Mouse (Mus musculus) heart, embryonic 11.5 days (tissue): ENCODE measurements around the gene Lrrc36. TPM values are rescaled to one million over a fixed set of nuclear protein-coding genes. Genes with fewer than 3 reads are reported as not detected.

ENCODE experiments used
- ATAC-seq: fragments of 200-750 bp; cut with Nextera tagmentation; replicated peaks from 2 replicates; pipeline ENCODE4 v1.8.0; 2017; ENCODE audit warnings: moderate library complexity; ENCODE audit not compliant: insufficient number of reproducible peaks, low FRiP score, low TSS enrichment
- H3K27ac ChIP-seq: fragments of 300-500 bp; sonication (generic); 2 replicates; pipeline ENCODE4 v1.5.1; 2014; ENCODE audit warnings: mild to moderate bottlenecking, low read depth, low read length
- H3K27me3 ChIP-seq: fragments of 300-500 bp; sonication (generic); 2 replicates; pipeline ENCODE4 v1.6.1; 2014; ENCODE audit warnings: mild to moderate bottlenecking, low read length, mixed read lengths; ENCODE audit not compliant: control insufficient read depth, insufficient read depth
- H3K36me3 ChIP-seq: fragments of 300-500 bp; sonication (generic); 2 replicates; pipeline ENCODE4 v1.6.1; 2014; ENCODE audit warnings: mild to moderate bottlenecking, low read length, moderate library complexity, mixed read lengths; ENCODE audit not compliant: control insufficient read depth, insufficient read depth
- H3K4me1 ChIP-seq: fragments of 300-500 bp; sonication (generic); 2 replicates; pipeline ENCODE4 v1.6.1; 2014; ENCODE audit warnings: low read length; ENCODE audit not compliant: control insufficient read depth, insufficient read depth
- H3K4me2 ChIP-seq: fragments of 300-500 bp; sonication (generic); 2 replicates; pipeline ENCODE4 v1.6.1; 2014; ENCODE audit warnings: mild to moderate bottlenecking, moderate library complexity
- H3K4me3 ChIP-seq: fragments of 300-500 bp; sonication (generic); 2 replicates; pipeline ENCODE4 v1.5.1; 2014; ENCODE audit warnings: low read depth, low read length
- H3K9ac ChIP-seq: fragments of 300-500 bp; sonication (generic); 2 replicates; pipeline ENCODE4 v1.6.1; 2014; ENCODE audit warnings: mild to moderate bottlenecking, low read depth, low read length, moderate library complexity
- H3K9me3 ChIP-seq: fragments of 300-500 bp; sonication (generic); replicated peaks from 2 replicates; pipeline ENCODE4 v1.6.1; 2016; ENCODE audit warnings: low read length; ENCODE audit not compliant: control insufficient read depth
- WGBS: fragments of 180-500 bp; shearing (Covaris S2); extraction: QIAGEN DNeasy Blood & Tissue Kit; methylation state at CpG from one replicate; pipeline ENCODE4 v1.1.7; 2014; ENCODE audit not compliant: insufficient replicate concordance; 5-methylcytosine and 5-hydroxymethylcytosine counted together
- polyA plus RNA-seq: library from polyadenylated mRNA; unstranded; fragments of >200 nt; fragmentation: Nextera tagmentation; extraction: Ambion mirVana; gene quantifications from 2 replicates; pipeline ENCODE4 v1.2.1, GENCODE M21; 2014

Gene Lrrc36
- polyA plus RNA-seq, 1 experiment from 2014 or later = not detected

- no peaks in the 10 kb centered on the region for H3K27me3 ChIP-seq
- no peaks in the 10 kb centered on the region for H3K9me3 ChIP-seq
- H3K4me1 ChIP-seq = peaks cover 18% of the 10 kb centered on the region
- H3K4me3 ChIP-seq = no peak overlapping the region
- no peak for ATAC-seq
- WGBS = 78% methylated on average over 7 of the region's 7 CpGs
- H3K4me2 ChIP-seq = no peak overlapping the region
- H3K27ac ChIP-seq = no peak overlapping the region
- H3K9ac ChIP-seq = no peak overlapping the region
- H3K36me3 ChIP-seq = no peaks in the 10 kb centered on the region
These were observed 53.4 kb downstream of the Lrrc36 start for GRCm38 (mm10) chr8:105466700-105467291.

GRCm38 (mm10) chr8:105467396-105467985, 54.1 kb downstream of the Lrrc36 start:
- Histone ChIP-seq H3K4me2 (no peak overlapping the region), H3K4me3 (no peak overlapping the region), H3K4me1 (peaks cover 19% of the 10 kb centered on the region), H3K9me3 (no peaks in the 10 kb centered on the region), H3K27ac (no peak overlapping the region), H3K9ac (no peak overlapping the region), H3K27me3 (peaks cover 5% of the 10 kb centered on the region; the same call in 1 of the 2 replicates), H3K36me3 (no peaks in the 10 kb centered on the region)
- no peak for ATAC-seq
- 87% methylated on average over 10 of the region's 10 CpGs for WGBS

- Histone ChIP-seq H3K4me3 (no peak overlapping the region), H3K36me3 (no peaks in the 10 kb centered on the region), H3K4me2 (no peak overlapping the region), H3K27ac (no peak overlapping the region), H3K9ac (no peak overlapping the region), H3K9me3 (no peaks in the 10 kb centered on the region), H3K27me3 (peaks cover 9% of the 10 kb centered on the region; the same call in 1 of the 2 replicates), H3K4me1 (peaks cover 21% of the 10 kb centered on the region)
- WGBS = 84% methylated on average over 26 of the region's 27 CpGs
- no peak for ATAC-seq
These were observed 54.8 kb downstream of the Lrrc36 start for GRCm38 (mm10) chr8:105468002-105468720.

- H3K36me3 ChIP-seq = no peaks in the 10 kb centered on the region
- H3K27ac ChIP-seq = no peak overlapping the region
- H3K4me2 ChIP-seq = no peak overlapping the region; the same call in 1 of the 2 replicates
- ATAC-seq = no peak
- H3K4me3 ChIP-seq = no peak overlapping the region
- peaks cover 30% of the 10 kb centered on the region for H3K4me1 ChIP-seq
- H3K27me3 ChIP-seq = peaks cover 18% of the 10 kb centered on the region
- H3K9me3 ChIP-seq = no peaks in the 10 kb centered on the region
- H3K9ac ChIP-seq = 0 out of 2 replicates have a peak overlapping the region, but pooled peaks have one; percentile 22
- 41% methylated on average over 6 of the region's 6 CpGs for WGBS
These were observed 55.8 kb downstream of the Lrrc36 start for GRCm38 (mm10) chr8:105469041-105469695.

- H3K9ac ChIP-seq = no peak overlapping the region
- no peak overlapping the region for H3K27ac ChIP-seq
- peaks cover 18% of the 10 kb centered on the region for H3K27me3 ChIP-seq
- no peak for ATAC-seq
- no peaks in the 10 kb centered on the region for H3K9me3 ChIP-seq
- WGBS = 91% methylated on average over 5 of the region's 5 CpGs
- H3K4me1 ChIP-seq = peaks cover 37% of the 10 kb centered on the region
- H3K4me3 ChIP-seq = no peak overlapping the region
- H3K4me2 ChIP-seq = no peak overlapping the region
- no peaks in the 10 kb centered on the region for H3K36me3 ChIP-seq
These were observed 56.4 kb downstream of the Lrrc36 start for GRCm38 (mm10) chr8:105469816-105470215.

- Histone ChIP-seq H3K27me3 (peaks cover 18% of the 10 kb centered on the region), H3K4me2 (no peak overlapping the region), H3K9me3 (no peaks in the 10 kb centered on the region), H3K36me3 (no peaks in the 10 kb centered on the region), H3K4me3 (no peak overlapping the region), H3K9ac (no peak overlapping the region), H3K27ac (no peak overlapping the region), H3K4me1 (peaks cover 40% of the 10 kb centered on the region)
- WGBS = 79% methylated on average over 5 of the region's 5 CpGs
- no peak for ATAC-seq
These were observed 56.9 kb downstream of the Lrrc36 start for GRCm38 (mm10) chr8:105470262-105470661.

- Histone ChIP-seq H3K27ac (no peak overlapping the region), H3K4me3 (peak overlapping the region; percentile 38), H3K4me1 (peaks cover 40% of the 10 kb centered on the region), H3K4me2 (peak overlapping the region; percentile 69), H3K9ac (peak overlapping the region; percentile 50; the same call in 1 of the 2 replicates), H3K27me3 (peaks cover 18% of the 10 kb centered on the region), H3K9me3 (no peaks in the 10 kb centered on the region), H3K36me3 (0 out of 2 replicates have a peak, but pooled peaks cover under 1% of the 10 kb centered on the region)
- no peak; the same call in 1 of the 2 replicates for ATAC-seq
- WGBS = 18% methylated on average over 11 of the region's 11 CpGs
These were observed 57.4 kb downstream of the Lrrc36 start for GRCm38 (mm10) chr8:105470681-105471313.
